Mouse (Mus musculus): ENCODE measurements around the gene Rarres2. TPM values are rescaled to one million over a fixed set of nuclear protein-coding genes. Genes with fewer than 3 reads are reported as not detected.

Rarres2 gene
- polyA plus RNA-seq, 1 experiment from 2014 or later, result 154 TPM

DNA sequence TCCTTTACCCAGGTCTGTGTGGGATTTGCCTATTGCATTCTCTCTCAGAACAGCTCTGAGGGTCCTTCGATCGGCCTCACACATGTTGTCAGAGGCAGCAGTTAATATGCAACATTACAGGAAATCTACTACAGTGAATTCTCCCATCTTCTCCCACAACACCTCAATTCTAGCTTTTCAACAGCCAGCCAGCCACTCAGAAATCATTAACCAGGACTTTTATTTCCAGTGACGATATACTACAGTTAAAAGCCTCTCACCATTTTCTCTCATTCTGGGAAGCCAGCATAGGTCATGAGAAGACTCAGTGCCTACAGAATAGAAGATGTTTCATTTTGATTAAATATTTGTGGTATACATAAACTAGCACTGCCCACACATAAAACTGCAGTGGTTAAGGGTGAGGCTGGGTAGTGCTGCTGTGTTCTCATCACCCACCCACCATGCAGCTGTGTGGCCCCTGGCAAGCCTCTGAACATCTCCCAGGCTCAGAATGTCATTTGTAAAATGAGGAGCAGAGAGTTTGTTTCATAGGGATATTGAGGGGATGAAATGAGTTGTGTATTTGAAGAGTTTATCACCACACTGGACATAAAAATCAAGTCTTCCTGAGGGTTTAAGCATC lies 18.7 kb upstream of the Rarres2 start:
- Histone ChIP-seq H3K27me3 (replicated peaks; ENCODE audit: control insufficient read depth, insufficient read depth, low read length) (no peaks in the 10 kb centered on the region), H3K27ac (ENCODE audit: low read depth, low read length) (no peak overlapping the region), H3K4me2 (replicated peaks; ENCODE audit: low read depth) (no peak overlapping the region), H3K9me3 (ENCODE audit: control insufficient read depth) (no peaks in the 10 kb centered on the region), H3K36me3 (ENCODE audit: control insufficient read depth, insufficient read depth) (peaks cover 8% of the 10 kb centered on the region; the same call in 1 of the 2 replicates), H3K9ac (ENCODE audit: low read depth, low read length) (no peak overlapping the region), H3K4me3 (ENCODE audit: low read depth, low read length) (no peak overlapping the region), H3K4me1 (replicated peaks; ENCODE audit: control insufficient read depth, insufficient read depth, low read length) (0 out of 2 replicates have a peak, but pooled peaks cover 3% of the 10 kb centered on the region)
- ATAC-seq, result no peak
- 69% methylated on average over 3 of the region's 3 CpGs for WGBS
- TF ChIP-seq CTCF (IDR thresholded peaks at IDR 0.05; ENCODE audit: low read depth), result no peak

DNA sequence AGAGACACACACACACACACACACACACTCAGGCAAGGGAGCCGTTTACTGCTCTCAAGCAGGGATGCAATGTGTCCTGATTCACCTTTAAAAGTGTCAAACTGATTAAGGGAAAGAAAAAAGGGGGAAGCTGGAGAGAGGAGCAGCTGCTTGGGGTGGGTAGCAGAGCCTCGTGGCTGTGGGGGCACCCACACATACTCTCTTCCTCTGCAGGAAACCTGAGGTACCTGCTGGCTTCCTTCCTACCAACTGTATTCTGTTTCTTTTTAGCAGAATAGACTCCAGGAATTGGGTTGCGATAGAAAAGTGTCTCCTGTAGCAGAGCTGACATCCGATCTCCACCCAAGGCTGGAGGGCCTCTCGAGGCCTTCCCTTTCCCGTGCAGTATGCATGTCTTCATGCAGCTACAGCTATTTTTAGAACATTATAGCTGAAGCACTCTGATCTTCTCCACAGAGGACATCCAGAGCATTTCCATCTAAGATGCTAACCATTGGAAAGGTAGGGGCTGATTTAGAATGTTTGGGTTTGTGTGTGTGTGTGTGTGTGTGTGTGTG lies 16.7 kb upstream of the Rarres2 start, which contains the start of gene Gm45021:
Gm45021 (plus strand) TSS at position 417 of the 557 bp plus-strand sequence.
- H3K9me3 ChIP-seq (ENCODE audit: control insufficient read depth), result no peaks in the 10 kb centered on the region
- ATAC-seq, result no peak
- WGBS, result 38% methylated on average over 6 of the region's 6 CpGs
- H3K9ac ChIP-seq (ENCODE audit: low read depth, low read length), result no peak within 1 kb of the TSS
- H3K4me2 ChIP-seq (replicated peaks; ENCODE audit: low read depth), result no peak within 1 kb of the TSS
- no peak within 1 kb of the TSS for H3K27ac ChIP-seq (ENCODE audit: low read depth, low read length)
- H3K27me3 ChIP-seq (replicated peaks; ENCODE audit: control insufficient read depth, insufficient read depth, low read length), result no peaks in the 10 kb centered on the region
- H3K36me3 ChIP-seq (ENCODE audit: control insufficient read depth, insufficient read depth), result no peaks in the 10 kb centered on the region
- no peak for TF ChIP-seq CTCF (IDR thresholded peaks at IDR 0.05; ENCODE audit: low read depth)
- H3K4me3 ChIP-seq (ENCODE audit: low read depth, low read length), result no peak within 1 kb of the TSS
- H3K4me1 ChIP-seq (replicated peaks; ENCODE audit: control insufficient read depth, insufficient read depth, low read length), result no peaks in the 10 kb centered on the region

DNA sequence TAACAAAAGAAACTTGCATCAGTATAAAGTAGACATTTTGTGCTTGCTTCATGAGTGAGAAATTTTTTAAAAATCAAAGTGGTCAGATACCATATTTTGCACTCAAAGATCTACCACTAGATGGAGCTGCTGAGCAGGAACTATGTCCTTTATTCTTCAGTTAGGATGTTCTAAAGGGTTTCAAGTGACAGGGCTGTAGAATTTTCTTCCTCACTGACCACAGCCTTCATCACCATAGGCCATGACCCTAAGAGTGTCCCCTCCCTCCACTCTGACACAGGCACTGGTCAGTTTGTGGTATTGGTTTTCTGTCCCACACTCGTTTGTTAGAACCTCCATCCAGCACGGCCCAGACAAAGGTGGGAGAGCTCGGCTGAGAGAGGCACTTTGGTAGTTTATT lies 9.4 kb upstream of the Rarres2 start:
- Histone ChIP-seq H3K27ac (ENCODE audit: low read depth, low read length) (no peak overlapping the region), H3K36me3 (ENCODE audit: control insufficient read depth, insufficient read depth) (no peaks in the 10 kb centered on the region), H3K9ac (ENCODE audit: low read depth, low read length) (no peak overlapping the region), H3K9me3 (ENCODE audit: control insufficient read depth) (no peaks in the 10 kb centered on the region), H3K4me2 (replicated peaks; ENCODE audit: low read depth) (no peak overlapping the region), H3K27me3 (replicated peaks; ENCODE audit: control insufficient read depth, insufficient read depth, low read length) (no peaks in the 10 kb centered on the region), H3K4me1 (replicated peaks; ENCODE audit: control insufficient read depth, insufficient read depth, low read length) (no peaks in the 10 kb centered on the region), H3K4me3 (ENCODE audit: low read depth, low read length) (no peak overlapping the region)
- 77% methylated on average over 3 of the region's 3 CpGs for WGBS
- ATAC-seq, result no peak
- peak; percentile 85 for TF ChIP-seq CTCF (IDR thresholded peaks at IDR 0.05; ENCODE audit: low read depth)

DNA sequence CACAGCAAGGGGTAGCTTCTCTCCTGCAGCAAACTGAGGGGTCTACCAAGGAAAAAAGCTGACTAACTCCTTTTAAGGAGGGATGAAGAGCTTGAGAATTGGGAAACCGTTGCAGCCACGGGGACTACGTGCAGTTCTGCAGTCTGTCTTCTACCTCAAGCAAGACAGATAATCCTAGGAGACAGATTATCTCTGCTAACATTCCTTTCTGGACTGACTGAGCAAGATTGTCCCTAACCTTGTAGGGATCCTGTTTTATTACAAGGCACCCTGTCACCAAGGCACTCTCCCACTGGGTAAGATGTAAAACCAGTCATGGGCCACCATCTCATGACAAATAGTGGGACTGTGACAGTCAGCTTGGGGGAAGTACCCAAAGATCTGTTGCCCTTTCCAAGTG lies 8.7 kb upstream of the Rarres2 start:
- Histone ChIP-seq H3K4me2 (replicated peaks; ENCODE audit: low read depth) (no peak overlapping the region), H3K4me3 (ENCODE audit: low read depth, low read length) (no peak overlapping the region), H3K27me3 (replicated peaks; ENCODE audit: control insufficient read depth, insufficient read depth, low read length) (no peaks in the 10 kb centered on the region), H3K9ac (ENCODE audit: low read depth, low read length) (no peak overlapping the region), H3K27ac (ENCODE audit: low read depth, low read length) (no peak overlapping the region), H3K36me3 (ENCODE audit: control insufficient read depth, insufficient read depth) (no peaks in the 10 kb centered on the region), H3K9me3 (ENCODE audit: control insufficient read depth) (no peaks in the 10 kb centered on the region), H3K4me1 (replicated peaks; ENCODE audit: control insufficient read depth, insufficient read depth, low read length) (no peaks in the 10 kb centered on the region)
- no peak for ATAC-seq
- WGBS, result 26% methylated on average over 3 of the region's 3 CpGs
- no peak for TF ChIP-seq CTCF (IDR thresholded peaks at IDR 0.05; ENCODE audit: low read depth)

DNA sequence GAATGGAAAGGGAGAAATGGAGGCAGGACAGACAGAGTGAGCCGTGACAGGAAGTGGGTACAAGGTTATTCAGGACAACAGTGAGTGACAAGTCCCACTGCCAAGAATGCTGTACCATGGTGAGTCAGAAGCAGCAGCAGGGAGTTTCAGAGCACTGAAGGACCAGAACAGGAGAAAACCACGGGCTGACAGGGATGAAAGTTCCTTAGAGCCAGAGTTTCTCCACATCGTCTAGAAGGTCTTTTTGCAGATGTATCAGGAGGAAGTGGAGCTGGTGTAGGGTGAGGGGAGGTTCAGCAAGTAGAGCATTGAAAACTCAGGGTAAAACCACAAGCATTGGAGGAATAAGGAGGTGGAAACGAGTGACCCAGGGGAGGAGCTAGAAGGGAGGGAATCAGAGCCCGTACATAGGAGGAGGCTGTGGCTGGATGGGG lies 6.6 kb upstream of the Rarres2 start:
- no peak for TF ChIP-seq CTCF (IDR thresholded peaks at IDR 0.05; ENCODE audit: low read depth)
- Histone ChIP-seq H3K4me3 (ENCODE audit: low read depth, low read length) (no peak overlapping the region), H3K9me3 (ENCODE audit: control insufficient read depth) (no peaks in the 10 kb centered on the region), H3K9ac (ENCODE audit: low read depth, low read length) (no peak overlapping the region), H3K27ac (ENCODE audit: low read depth, low read length) (0 out of 2 replicates have a peak overlapping the region, but pooled peaks have one; percentile 46), H3K36me3 (ENCODE audit: control insufficient read depth, insufficient read depth) (no peaks in the 10 kb centered on the region), H3K4me1 (replicated peaks; ENCODE audit: control insufficient read depth, insufficient read depth, low read length) (no peaks in the 10 kb centered on the region), H3K4me2 (replicated peaks; ENCODE audit: low read depth) (0 out of 2 replicates have a peak overlapping the region, but pooled peaks have one; percentile 27), H3K27me3 (replicated peaks; ENCODE audit: control insufficient read depth, insufficient read depth, low read length) (no peaks in the 10 kb centered on the region)
- WGBS, result 33% methylated on average over 5 of the region's 5 CpGs
- ATAC-seq, result no peak

DNA sequence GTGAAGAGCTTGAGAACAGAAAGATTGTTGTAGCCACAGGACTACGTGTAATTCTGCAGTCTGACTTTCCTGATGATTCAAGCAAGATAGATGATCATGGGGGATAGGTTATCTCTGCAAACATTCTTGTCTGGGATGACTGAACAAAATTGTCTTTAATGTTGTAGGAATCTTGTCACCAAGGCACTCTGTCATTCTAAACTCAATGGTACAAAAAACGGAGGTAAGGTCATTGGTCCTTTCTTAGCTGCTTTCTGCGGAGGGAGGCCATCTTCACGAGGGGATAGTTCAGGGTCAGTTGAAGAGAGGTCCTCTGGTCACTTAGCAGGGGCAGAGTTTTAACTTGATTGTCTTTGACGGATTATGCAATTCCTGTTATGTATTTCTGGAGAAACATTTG lies 6.1 kb upstream of the Rarres2 start:
- ATAC-seq, result no peak
- no peaks in the 10 kb centered on the region for H3K9me3 ChIP-seq (ENCODE audit: control insufficient read depth)
- no peak for TF ChIP-seq CTCF (IDR thresholded peaks at IDR 0.05; ENCODE audit: low read depth)
- H3K36me3 ChIP-seq (ENCODE audit: control insufficient read depth, insufficient read depth), result no peaks in the 10 kb centered on the region
- no peak overlapping the region for H3K4me2 ChIP-seq (replicated peaks; ENCODE audit: low read depth)
- H3K9ac ChIP-seq (ENCODE audit: low read depth, low read length), result no peak overlapping the region
- H3K4me3 ChIP-seq (ENCODE audit: low read depth, low read length), result no peak overlapping the region
- H3K27ac ChIP-seq (ENCODE audit: low read depth, low read length), result 0 out of 2 replicates have a peak overlapping the region, but pooled peaks have one; percentile 46
- H3K27me3 ChIP-seq (replicated peaks; ENCODE audit: control insufficient read depth, insufficient read depth, low read length), result no peaks in the 10 kb centered on the region
- no peaks in the 10 kb centered on the region for H3K4me1 ChIP-seq (replicated peaks; ENCODE audit: control insufficient read depth, insufficient read depth, low read length)
- 43% methylated on average over 5 of the region's 5 CpGs for WGBS

Data from intestine, postnatal 0 days (tissue).